Mouse (Mus musculus): ENCODE results near the gene Ifitm1. TPM values are rescaled to one million over a fixed set of nuclear protein-coding genes. Genes with fewer than 3 reads are reported as not detected.

The Ifitm1 gene
- 138 and 161 TPM in 2 replicates for polyA plus RNA-seq (2012; rRNA removed)

- DNase-seq (ENCODE audit: low read depth, low spot score) = no peak
- WGBS = 93% methylated on average over 4 of the region's 4 CpGs
Measured at GRCm38 (mm10) chr7:140966921-140967320, at the start of gene Ifitm1. Gene Ifitm1 (plus strand): TSS chr7:140967221.

DNA sequence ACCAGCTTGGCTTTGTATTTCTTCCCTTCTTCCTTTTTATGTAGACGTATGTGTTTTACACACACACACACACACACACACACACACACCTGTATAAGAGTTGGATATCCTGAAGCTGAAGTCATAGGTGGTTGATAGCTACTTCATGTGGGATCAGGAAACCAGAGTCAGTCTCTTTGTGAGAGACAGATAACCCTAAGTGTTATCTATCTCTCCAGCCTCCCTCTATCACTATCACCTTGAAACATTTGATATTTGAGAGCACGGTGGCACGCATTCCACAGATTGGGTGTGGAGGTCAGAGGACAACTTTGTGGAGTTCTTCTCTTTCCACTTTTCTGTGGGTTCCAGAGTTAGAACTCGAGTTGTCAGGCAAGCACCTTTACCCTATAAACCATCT lies 47.1 kb upstream of the Ifitm1 start:
- 39% methylated on average over 4 of the region's 4 CpGs for whole genome bisulfite sequencing
- no peak for DNase-seq (ENCODE audit: low read depth, low spot score)

DNA sequence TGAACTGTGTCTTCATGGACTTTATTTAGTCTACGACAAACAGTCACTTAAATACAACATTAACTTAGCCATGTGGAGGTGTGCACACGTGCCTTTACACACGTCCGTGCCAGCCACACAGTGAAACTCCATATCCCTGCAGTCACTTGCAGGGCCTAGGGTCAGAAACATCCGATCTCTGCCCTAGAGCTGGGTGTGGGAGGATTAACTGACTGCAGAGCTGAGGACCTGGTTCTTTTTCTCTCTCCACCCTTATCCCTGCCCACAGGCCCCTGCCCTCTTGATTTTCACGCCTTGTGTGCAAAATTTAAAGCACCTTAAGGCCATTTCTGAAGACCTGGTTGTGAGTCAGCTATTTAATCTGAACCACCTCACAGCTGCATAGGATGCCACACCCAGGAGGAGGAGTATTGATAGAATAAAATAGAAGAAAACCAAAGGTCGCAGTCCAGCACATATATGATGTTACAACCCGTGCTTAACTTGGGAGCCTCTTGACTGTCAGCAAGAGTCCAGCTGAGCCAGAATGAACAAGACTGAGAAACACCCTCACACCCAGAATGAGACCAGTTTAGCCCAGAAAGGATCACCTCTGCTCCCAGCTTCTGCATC lies 46.5 kb upstream of the Ifitm1 start, which contains the start of gene Nlrp6:
Gene Nlrp6, plus strand, starts transcription at position 485 of the 612 bp plus-strand sequence.
- 28% methylated on average over 8 of the region's 8 CpGs for WGBS
- DNase-seq (ENCODE audit: low read depth, low spot score) = no peak

GRCm38 (mm10) chr7:140921225-140921975 lies 45.6 kb upstream of the Ifitm1 start:
- WGBS = 17% methylated on average over 22 of the region's 22 CpGs
- no peak for DNase-seq (ENCODE audit: low read depth, low spot score)

GRCm38 (mm10) chr7:140922398-140923069 lies 44.5 kb upstream of the Ifitm1 start:
- under 1% methylated on average over 49 of the region's 49 CpGs for WGBS
- no peak for DNase-seq (ENCODE audit: low read depth, low spot score)

DNA sequence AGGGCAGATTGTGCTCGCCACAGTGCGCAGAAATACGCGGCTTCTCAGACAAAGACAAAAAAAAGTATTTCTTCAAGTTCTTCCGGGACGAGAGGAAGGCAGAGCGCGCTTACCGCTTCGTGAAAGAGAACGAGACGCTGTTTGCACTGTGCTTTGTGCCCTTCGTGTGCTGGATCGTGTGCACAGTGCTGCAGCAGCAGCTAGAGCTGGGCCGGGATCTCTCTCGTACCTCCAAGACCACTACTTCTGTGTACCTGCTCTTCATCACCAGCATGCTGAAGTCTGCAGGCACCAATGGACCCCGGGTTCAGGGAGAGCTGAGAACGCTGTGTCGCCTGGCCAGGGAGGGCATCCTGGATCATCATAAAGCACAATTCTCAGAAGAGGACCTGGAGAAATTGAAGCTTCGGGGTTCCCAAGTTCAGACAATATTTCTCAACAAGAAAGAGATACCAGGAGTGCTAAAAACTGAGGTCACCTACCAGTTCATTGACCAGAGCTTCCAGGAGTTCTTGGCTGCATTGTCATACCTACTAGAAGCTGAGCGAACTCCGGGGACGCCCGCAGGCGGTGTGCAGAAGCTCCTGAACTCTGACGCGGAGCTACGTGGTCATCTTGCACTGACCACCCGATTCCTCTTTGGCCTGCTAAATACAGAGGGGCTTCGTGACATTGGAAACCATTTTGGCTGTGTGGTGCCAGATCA lies 43.8 kb upstream of the Ifitm1 start:
- WGBS = 10% methylated on average over 30 of the region's 30 CpGs
- no peak for DNase-seq (ENCODE audit: low read depth, low spot score)

DNA sequence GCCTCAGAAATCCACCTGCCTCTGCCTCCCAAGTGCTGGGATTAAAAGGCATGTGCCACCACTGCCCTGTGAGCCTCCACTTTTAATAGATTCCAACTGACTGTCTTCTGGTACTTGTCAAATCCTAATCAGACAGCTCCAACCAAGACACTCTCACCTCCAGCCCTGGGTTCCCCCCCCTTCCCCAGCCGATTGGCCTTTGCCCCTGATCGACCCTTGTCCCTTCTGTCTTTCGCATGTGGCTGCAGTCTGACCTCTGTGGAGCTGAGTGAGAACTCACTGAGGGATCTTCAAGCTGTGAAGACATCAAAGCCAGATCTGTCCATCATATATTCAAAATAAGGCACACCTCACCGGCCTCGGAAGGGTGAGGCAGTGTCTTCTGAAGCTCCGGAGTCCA lies 39.8 kb upstream of the Ifitm1 start:
- WGBS = 76% methylated on average over 6 of the region's 6 CpGs
- DNase-seq (ENCODE audit: low read depth, low spot score) = no peak

GRCm38 (mm10) chr7:140938436-140938835 lies 28.6 kb upstream of the Ifitm1 start:
- no peak for DNase-seq (ENCODE audit: low read depth, low spot score)
- WGBS = 65% methylated on average over 3 of the region's 3 CpGs

DNA sequence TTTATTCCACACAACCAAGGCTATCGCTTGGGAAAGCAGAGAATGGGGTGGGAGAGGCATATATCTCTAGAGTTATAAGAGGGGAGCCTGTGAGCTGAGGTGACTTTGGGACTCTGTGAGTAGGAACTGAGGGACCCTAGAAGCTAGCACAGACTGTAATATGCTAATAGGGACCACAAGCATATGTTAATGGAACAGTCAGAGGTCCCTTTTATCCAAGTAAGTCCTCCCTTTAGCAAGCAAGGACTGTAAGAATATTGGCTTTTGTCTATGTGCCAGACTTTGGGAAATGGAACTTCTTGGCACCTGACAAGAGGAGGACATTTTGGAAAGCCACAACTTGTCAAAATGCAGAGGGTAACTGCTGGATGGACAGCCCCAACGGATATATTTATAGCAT lies 28.1 kb upstream of the Ifitm1 start:
- DNase-seq (ENCODE audit: low read depth, low spot score) = no peak
- 73% methylated on average over 2 of the region's 2 CpGs for WGBS

GRCm38 (mm10) chr7:140939669-140940171 lies 27.3 kb upstream of the Ifitm1 start:
- DNase-seq (ENCODE audit: low read depth, low spot score) = no peak
- 25% methylated on average over 7 of the region's 8 CpGs for WGBS

- 1% methylated on average over 33 of the region's 33 CpGs for WGBS
- no peak for DNase-seq (ENCODE audit: low read depth, low spot score)
Measured at GRCm38 (mm10) chr7:140941222-140942051, 25.6 kb upstream of the Ifitm1 start, which contains the start of gene Pgghg. Gene Pgghg (plus strand): TSS chr7:140941391.

- WGBS = 19% methylated on average over 9 of the region's 9 CpGs
- DNase-seq (ENCODE audit: low read depth, low spot score) = no peak
Measured at GRCm38 (mm10) chr7:140942341-140942740, 24.7 kb upstream of the Ifitm1 start.

- DNase-seq (ENCODE audit: low read depth, low spot score) = no peak
- WGBS = 87% methylated on average over 10 of the region's 10 CpGs
Measured at GRCm38 (mm10) chr7:140942811-140943210, 24.2 kb upstream of the Ifitm1 start.

DNA sequence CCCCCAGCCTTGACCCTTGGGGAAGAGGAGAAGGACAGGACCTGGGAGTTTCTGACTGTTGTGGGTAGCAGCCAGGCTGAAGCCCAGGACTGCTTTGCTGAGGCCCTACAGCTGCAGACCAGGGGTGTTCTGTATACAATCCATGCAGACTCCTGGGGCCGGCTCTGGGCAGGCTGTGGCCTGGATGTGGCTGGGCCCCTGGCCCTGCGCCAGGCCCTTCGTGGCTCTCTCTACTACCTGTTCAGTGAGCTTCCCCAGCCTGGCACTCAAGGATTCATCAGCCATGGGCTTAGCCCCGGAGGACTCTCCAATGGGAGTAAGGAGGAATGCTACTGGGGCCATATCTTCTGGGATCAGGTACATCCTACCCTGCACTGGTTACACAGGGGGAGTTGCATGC lies 23.7 kb upstream of the Ifitm1 start:
- WGBS = 48% methylated on average over 4 of the region's 4 CpGs
- no peak for DNase-seq (ENCODE audit: low read depth, low spot score)

- 87% methylated on average over 7 of the region's 7 CpGs for WGBS
- no peak for DNase-seq (ENCODE audit: low read depth, low spot score)
Measured at GRCm38 (mm10) chr7:140944236-140944635, 22.8 kb upstream of the Ifitm1 start.

- 91% methylated on average over 5 of the region's 5 CpGs for WGBS
- DNase-seq (ENCODE audit: low read depth, low spot score) = no peak
Measured at GRCm38 (mm10) chr7:140945247-140945646, 21.8 kb upstream of the Ifitm1 start.

- WGBS = 91% methylated on average over 10 of the region's 10 CpGs
- DNase-seq (ENCODE audit: low read depth, low spot score) = no peak
Measured at GRCm38 (mm10) chr7:140946311-140946710, 20.7 kb upstream of the Ifitm1 start.

DNA sequence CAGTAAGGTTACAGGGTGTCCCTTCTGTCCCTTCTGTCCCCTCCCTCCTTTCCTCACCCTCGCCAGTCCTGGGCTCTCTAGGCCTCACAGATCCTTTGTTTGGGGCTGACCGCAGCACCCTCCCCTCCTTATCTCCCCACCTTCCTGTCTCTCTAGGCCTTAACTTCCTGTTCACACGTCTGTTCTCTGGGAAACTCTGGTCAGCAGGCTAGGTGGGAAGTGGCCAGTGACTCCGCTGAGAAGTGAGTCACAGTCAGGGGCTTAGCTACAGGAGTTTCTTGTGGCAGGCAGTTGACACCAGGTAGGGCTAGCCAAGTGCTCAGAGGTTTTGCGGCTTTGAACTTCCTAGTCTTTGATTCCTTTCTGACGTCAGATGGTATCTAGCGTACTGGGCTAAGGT lies 20.0 kb upstream of the Ifitm1 start:
- WGBS = 60% methylated on average over 7 of the region's 7 CpGs
- no peak for DNase-seq (ENCODE audit: low read depth, low spot score)

DNA sequence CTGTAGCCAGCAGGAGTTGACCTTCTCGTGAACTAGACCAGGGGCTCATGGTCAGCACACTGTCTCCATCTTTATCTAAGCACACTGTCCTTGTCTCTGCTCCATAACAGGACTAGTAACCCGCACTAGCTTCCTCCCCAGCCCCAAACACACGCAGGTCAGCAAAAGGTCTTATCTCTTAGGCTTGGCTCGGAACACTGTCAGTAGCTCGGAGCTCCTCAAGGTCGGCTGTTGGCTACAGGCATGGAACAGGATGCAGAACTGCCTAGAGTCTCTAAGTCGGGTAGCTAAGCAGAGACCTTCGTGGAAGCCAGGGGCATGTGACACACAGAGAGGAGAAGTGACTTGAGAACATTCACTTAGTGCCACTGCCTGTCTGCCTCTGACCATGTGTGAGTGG lies 18.9 kb upstream of the Ifitm1 start:
- WGBS = 78% methylated on average over 8 of the region's 8 CpGs
- DNase-seq (ENCODE audit: low read depth, low spot score) = no peak
